Mouse (Mus musculus) NIH3T3 (cell line): ENCODE measurements around the gene Tubgcp6.

Source experiments
- DNase-seq: peaks from one replicate; pipeline ENCODE4 v3.0.0-alpha.2; 2012; ENCODE audit warnings: low read depth

The Tubgcp6 gene

DNA sequence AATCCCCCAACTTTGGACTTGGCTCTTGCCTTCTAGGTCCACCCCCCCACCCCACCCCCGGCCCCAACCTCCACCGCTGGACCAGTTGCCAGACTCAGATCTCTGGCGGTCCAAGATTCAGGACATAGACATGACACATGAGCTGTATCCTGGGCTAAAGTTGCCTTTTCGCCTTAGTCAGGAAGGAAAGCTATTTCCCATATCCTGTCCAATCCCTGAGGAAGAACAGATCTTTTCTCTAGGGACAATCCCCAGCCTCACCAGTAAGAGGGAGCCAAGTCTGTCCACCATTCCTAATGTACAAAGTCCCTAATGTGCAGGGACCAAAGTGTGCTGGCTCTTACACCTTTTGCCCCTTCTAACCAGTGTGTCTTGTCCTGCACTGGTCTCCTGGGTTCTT is 19.0 kb upstream of the Tubgcp6 start:
- no peak for DNase-seq

DNA sequence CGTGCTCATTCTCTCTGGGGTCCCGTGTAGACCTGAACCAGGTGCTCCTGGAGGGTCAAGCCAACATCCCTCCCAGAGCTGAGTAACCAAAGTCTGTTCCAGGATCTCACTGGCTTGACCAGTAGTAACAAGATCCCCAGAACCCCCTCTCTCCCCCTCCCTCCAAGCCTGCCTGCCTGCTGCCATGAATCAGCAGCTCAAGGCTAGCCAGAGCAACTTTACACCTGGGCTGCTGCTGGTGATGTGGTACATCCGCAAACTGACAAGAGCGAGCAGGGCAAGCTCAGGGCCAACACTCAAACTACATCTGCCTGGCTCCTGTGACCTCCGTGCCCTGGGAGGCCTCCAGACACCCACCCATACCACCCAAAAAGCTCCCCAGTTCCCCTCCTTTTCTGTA is 18.5 kb upstream of the Tubgcp6 start:
- DNase-seq = no peak

DNA sequence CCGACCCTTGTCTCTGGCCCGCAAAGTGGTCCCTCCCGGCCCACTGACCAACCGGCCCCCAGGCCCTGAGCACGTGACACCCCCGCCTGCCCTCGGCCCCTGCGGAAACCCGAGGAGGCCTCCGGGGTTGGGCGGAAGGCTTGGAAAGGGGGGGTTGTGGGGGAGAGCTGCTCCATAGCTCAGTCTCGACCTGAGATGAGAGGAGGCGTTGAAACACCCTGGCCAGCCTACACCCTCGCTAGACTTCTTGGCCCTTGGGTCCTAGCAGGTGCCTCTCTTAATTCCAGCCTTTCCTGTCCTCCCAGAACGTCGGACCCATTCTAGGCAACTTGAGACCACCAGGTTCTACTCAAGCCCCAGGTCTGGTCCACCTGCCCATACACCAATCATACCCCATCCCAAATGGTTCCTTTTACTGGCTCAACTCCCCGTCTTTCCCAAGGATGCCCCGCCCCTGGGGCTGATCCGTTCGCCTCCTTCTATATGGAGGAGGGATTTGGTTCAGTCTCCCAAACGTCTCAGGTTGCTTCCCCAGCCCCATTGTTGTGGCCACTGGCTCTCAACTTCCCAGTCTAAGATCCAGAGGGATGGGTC is 17.8 kb upstream of the Tubgcp6 start, which contains the start of gene Mapk12:
TSS of gene Mapk12 (minus strand) at position 45 of the 594 bp plus-strand sequence.
- DNase-seq = peak; percentile 21

DNA sequence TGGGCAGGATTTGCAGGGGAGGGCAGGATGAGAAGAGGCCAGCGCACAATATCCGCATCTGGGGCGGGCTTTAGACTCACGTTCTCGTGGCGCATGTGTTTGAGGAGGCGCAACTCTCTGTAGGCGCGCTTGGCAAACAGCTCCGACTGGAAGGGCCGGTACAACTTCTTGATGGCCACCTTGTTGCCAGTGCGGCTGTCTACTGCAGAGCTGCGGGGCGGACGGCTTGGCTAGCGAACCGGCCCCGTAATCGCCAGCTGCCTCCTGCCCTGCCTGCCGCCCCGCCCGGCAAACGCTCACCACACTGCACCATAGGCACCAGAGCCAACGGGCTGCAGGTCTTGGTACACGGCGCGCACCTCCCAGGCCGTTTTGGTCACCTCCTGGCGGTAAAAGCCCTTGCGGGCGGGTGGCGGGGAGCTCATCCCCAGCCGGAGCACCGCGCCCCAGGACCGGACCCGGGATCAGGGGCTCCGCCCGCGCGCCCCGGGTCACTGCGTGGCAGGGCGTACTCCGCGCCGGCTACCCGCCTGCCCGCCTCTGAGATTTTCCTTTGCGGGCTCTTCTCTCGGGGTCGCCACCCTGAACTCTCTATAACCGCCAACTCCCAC is 17.2 kb upstream of the Tubgcp6 start:
- no peak for DNase-seq

DNA sequence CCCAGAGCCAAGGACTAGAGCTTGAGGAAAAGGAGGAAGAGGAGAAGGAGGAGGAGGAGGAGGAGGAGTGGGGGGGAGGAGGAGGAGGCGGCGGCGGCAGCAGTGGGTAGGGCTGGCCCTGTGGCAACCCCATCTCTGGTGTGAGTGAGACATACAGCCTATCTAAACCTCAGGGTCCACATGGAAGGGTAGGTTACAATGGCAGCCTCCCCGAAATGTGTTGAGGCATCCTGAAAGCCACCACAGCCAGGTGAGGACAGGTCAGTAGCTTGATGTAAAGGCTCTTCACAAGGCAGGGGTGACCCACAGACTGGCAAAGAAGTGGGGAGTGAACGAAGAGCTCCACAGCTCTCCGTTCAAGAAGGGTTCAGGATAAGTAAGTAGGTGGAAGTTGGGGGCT is 15.6 kb upstream of the Tubgcp6 start:
- no peak for DNase-seq

DNA sequence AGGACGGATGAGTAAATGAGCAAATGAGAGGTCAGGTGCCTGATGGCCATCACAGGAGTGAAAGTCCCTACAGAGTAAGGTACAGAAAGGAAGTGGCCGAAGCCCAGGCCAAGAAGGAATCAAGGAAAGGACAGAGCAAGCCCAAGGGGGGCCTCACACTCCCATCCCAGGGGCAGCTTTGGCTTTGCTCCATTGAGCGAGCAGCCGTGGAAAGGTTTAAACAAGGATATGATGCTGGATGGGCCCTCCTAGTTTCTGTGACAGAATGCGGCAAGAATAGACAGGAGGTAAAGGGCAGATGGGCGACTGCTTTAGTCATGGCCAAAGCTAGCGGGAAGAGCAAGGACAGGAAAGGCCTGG is 15.1 kb upstream of the Tubgcp6 start:
- DNase-seq = no peak

DNA sequence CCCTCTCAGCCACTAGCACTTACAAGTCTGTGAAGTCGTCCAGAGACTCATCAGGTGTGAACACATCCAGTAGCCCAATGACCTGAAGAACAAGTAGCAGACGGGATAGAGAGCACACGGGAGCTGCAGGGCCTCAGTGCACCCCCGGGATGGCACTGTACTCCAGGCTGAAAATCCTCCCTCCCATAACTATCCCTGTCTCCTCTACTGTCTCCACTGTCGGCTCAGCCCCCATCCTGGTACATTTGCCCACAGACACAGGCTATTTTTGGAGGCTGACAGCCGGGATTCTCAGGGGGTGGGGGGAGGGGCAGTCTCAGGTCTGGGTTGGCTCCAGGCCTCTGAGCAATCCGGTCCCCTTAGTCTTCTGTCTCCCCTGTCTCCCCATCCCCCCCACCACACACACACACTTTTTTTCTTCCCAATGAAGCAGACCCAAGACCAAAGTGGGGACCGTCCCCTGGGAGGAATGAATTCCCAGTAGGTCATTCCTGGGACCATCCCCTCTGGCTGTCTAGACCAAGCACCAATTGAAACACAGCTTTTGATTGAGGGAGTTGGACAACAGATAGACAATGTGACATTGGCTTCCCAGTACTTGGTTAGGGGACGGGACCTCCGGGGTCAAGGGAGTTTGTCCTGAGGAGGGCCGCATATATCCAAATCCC is 14.6 kb upstream of the Tubgcp6 start:
- no peak for DNase-seq

DNA sequence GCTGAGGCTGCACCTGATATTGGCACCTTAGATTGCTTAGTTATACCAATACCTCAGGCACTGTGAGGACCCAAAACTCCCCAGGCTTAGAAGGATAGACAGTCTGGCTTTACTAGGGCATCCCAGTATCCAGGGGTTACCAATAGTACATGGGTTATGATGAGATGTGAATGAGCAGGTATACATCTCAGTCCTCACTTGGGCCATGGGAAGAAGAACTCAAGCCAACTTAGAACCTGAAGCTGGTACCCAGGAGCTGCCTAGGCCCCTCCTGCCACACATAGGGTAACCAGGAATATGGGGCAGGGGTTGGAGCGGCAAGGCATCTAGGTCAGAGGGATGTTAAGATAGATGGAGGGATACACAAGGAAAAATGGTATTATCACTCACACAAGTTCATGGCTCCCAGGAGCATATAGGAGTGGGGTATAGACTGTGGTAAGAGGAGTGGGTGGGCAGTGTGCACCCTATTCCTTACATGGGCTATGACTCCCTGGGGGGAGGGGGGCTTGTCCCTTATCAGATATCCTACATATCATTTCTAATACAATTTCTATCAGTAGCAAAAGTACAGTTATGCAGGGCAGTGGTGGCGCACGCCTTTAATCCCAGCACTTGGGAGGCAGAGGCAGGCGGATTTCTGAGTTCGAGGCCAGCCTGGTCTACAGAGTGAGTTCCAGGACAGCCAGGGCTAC is 13.7 kb upstream of the Tubgcp6 start:
- DNase-seq = no peak

DNA sequence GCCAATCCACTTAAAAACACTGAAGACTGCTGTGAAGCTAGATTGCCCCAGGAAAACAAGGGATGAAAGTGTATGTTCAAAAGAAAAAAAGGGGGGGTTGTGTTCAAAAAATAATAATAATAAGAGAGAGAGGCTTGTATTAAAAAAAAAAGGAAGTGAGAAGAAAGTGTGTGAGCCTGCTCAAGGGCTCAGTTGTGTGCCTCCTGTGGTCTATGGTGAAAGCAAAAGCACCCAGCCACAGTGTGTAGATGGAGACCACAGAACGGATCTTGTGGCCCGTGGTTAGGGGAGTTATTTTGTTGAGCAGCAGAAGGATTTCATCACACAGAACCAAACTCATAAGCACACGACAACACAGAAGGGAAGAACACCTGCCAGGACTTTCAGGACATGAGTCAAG is 8.4 kb upstream of the Tubgcp6 start:
- DNase-seq = no peak

DNA sequence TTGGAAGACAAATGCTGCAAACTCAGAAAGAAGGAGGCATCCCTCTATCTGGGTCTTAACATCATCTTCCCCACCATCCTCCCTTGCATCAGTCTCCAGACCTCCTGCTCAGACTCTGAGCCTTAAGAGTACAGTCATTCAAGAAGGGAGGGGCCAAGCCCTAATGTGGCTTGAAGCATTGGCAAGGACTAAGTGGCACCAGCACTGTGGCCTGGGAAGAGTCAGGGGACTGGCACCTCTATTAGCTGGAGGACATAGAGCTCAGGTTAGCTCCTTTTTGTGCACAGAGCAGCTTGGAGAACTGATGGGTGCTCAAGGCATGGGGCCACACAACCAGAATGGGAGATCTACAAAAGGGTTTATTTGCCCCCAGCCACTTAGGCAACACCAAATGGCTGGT is 7.3 kb upstream of the Tubgcp6 start:
- DNase-seq = no peak

DNA sequence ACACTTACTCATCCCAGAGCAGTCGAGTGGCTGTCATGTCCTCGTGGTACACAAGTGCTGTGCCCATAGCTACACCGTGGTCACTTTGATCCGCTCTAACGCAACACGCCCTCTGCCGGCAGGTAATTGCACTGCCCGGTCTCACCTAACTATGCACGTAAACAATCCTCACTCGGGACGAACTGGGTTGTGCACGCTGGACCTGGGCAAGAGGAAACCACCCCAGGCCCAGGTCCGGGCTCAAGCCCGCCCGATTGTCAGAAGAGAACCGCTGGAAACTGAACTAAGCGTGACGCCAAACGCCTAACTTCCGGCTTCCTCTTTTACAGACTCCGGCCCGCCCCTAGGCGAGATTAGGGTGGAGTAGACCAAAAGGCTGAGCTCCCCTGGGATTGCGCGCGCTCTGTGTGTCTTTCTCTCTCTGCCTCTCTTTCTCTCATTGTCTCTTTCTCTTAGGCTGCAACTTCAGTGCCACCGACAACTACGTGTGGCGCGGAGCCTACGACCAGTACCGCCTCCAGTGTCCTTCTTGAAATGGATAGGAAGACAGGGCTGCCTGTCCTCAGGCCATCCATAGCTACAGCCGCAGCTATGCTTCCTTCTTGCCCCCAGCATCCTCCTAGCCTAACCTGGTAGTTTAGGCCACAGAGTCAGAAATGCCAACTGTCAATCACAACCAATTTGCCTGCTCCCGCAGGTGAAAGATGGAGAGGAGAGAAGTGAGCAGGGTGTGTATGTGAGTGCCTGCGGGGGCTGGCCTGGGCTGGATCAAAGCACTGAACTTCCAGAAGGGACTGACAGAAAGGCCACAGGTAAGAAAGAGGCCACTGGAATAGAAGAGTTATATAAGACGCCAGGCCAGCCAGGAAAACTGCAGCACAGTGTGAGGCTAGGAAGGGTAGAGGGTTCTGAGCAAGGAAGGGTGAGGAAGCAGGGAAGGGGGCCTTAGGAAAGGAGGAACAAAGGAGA is 5.8 kb upstream of the Tubgcp6 start, which contains the start of gene Hdac10:
TSS of gene Hdac10 (minus strand) at position 319 of the 969 bp plus-strand sequence.
- peak; percentile 89 for DNase-seq

DNA sequence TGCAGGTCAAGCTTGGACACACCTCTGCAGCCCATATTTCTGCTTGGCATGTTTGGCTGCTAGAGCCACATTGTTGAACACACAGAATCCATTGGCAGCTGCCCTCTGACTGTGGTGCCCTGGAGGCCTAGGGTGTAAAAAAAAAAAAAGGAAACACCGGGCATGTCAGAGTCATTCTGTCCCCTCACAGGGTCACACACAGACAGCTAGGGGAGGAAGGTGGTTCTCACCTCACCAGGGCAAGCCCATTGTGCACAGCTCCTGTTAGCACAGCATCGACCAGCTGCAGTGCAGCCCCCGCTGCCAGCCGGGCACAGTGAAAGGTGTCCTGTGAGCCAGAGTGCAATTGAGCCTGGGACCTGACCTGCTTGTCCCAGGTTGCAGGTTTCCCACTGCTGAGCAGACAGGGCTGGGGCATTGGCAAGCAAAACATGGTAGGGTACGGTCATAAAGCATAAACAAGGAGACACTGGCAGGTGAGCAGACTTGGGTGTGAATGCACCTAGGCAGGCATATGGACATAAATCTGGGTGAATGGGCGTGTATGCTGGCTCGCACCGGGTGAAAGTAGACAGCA is 4.5 kb upstream of the Tubgcp6 start:
- DNase-seq = no peak

DNA sequence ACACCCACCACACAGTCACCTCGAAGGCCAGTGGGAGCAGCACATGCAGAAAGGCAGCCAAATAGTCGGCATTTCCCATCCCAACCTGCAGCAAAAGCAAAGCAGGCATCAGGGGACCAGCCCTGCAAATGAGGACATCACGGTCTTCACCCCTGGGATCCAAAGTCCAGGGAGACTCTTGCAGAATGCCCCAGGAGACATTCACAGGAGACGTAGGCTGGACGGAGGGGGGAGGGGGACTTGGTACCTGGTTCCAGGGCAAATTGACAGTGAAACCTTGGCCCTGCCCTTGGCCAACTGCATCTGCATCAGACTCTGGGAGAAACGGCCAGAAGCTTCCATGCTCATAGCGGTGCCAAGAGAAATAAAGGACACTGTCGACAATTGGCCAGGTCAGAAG is 3.7 kb upstream of the Tubgcp6 start:
- no peak for DNase-seq

DNA sequence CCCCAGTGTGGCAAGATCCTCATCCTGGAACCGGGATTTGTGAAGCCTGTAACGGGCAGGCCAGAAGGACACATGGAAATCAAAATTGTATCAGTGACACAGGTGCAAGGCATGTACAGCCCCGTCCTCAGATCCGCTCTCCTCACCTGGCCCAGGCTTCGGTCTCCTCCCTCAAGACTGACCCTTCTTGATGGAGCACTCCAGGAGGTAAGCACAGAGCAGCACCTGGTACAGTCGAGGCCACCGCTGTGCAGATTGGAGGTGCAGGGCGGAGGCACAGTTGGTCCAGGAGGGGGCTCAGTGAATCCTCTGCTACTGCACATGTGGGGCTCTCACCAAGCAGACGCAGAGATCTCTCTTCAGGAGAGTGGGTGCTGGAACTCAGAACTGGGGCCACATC is 2.4 kb upstream of the Tubgcp6 start:
- DNase-seq = no peak

DNA sequence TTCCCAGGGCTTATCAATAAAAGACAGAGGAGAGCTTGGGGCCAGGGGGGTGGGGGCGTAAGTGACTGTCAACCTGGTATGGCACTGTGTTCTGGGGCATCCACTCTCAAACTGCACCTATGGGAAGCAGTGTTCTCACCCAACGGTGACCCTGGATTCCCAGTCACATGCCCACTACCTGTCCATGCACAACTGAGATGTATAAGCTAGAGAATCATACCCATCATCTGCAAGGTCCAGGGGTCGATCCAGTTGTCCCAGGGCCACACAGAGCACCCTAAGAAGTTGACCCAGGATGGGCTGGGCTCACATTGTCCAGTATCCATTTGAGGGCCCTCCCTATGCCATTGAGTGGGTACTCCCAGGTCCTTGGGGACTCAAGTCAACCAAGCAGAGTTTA is 1.4 kb upstream of the Tubgcp6 start:
- DNase-seq = no peak

DNA sequence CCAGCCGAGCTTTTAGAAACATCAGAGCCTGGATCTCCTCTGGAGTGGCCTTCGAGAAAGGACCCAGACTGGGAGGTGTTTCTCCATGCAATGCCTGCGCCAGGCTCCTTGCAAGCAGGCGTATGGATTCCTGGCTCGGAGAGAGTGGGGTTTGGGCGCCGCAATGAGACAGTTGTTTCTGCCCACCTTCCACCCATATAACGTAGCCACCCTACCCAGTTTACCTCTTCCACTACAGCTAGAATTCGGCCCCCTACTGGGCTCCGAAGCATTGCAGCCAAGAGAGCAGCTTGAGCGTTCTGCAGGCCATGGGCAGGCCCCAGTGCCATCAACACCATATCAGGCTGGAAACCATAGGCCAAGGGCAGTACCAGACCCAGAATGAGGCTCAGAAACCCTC is 683 bp upstream of the Tubgcp6 start:
- peak; percentile 57 for DNase-seq

DNA sequence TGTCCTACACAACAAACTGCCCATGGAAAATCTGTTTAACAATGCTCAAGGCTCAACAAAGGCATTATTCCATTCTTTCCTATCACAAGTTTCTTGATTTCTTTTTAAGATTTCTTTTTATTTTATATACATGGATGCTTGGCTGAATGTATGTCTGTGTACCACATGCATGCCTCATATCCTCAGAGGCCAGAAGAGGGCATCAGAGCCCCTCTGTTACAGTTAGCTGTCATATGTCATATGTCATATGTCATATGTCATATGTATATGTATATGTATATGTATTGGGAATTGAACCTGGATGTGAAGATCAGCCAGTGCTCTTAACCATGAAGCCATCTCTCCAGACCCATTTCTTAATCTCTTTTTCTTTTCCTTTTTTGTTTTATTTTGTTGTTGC is 4.9 kb downstream of the Tubgcp6 start:
- peak; percentile 40 for DNase-seq

DNA sequence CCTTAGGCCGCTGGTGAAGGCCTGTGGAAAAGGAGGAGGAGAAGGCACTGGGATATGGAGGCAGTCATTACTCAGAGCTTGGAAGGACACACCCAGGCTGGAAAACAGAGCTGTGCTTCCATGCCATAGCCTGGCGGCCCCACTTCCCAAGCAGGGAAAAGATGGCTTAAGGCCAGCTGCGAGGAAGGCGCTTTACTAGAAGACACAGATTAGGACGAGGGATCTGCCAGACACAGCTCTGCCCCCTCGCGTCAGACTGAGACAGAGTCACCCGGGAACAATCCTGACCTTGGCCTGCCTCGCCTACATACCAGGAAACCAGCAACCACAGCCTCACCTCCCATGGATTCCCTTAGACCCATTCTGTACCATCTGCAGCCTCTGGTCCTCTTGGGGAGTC is 12.8 kb downstream of the Tubgcp6 start:
- peak; percentile 87 for DNase-seq

DNA sequence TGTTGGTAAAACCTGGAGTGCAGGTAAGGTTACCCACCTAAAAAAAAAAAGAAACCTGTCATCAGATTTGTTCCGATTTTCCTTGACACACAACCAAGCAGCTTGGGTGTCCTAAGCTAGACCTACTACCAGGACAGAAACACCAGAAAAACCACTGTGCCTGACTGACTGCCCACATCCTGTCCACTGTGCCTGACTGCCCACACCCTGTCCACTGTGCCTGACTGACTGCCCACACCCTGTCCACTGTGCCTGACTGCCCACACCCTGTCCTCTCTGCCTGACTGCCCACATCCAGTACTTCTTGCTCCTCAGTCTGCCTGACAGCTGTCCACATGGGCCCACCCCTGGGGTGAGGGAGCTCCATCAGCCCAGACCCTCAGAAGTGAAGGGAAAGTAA is 15.9 kb downstream of the Tubgcp6 start:
- DNase-seq = no peak

DNA sequence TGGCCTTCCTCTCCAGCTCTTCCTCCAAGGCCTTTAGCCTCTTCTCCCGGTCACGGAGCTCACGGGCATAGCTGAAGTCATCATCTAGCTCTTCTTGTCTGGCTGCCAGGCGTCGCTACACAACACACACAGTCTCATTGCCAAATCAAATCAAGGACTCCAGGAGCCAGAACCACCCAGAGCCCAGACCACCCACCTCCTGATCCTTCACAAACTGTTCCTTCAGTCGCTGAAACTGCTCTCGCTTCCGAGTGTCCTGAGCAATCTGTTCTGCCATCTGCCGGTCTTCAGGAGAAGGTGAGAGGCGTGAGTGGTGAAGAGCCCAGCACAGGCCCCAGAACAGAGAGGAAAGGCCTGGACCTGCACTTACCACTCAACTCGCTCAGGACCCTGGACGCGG is 16.8 kb downstream of the Tubgcp6 start:
- no peak for DNase-seq

DNA sequence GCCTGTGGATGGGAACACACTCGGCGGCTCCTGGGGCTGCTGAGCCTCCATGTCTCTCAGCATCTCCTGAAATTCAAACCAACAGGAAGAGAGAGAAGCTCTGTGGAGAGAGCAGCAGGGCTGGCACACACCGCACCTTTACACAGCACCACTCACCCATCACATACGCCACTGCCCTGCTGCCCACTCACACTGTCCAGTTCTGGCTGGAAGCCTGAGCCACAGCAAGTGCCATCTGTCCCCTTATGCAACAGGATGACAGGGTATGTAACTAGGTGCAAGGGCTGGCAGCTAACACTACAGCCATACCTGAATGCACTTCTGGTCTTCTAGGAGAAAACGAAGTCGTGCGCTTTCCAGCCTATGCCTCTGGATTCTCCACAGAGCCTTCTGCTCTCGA is 18.5 kb downstream of the Tubgcp6 start:
- DNase-seq = no peak

DNA sequence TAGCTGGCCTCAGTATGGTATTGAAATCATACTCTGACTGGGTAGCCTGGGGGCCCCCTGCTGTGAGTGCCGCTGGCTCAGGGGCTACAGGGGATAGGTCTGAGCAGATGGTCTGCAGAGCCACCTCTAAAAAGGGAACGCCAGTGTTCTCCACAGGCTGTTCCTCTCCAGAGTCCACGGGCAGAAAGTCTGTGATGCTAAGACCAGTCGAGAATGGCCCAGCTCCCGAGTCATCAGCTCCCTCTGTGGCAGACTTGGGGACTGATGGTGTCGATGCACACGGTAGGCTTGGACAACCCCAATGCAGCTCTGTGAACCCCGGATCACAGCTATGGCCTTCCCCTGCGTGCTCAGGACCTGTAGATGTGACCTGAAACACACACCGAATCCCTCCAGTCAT is 19.0 kb downstream of the Tubgcp6 start:
- DNase-seq = no peak
